Mouse (Mus musculus) T-helper 1 cell (primary cell): ENCODE measurements around the gene Aida.
"Not testable (repeated sequence)": the region's sequence is repeated elsewhere in the genome, so short reads cannot be mapped to it uniquely, and the experiment has no call there.

Experiments
- in situ Hi-C: fragments of 300-600 bp; cut with MboI, MseI; formaldehyde crosslinking; loops from one replicate; pipeline ENCODE4 v1.15.1; 2025; ENCODE audit warnings: high pct_unique_total_duplicates

Aida gene

GRCm38 (mm10) chr1:183296465-183296864 lies at the start of gene Aida:
Gene Aida, plus strand, starts transcription at chr1:183296590.
- in situ Hi-C loops, result loop anchor here (5.0 kb wide), 1 partner anchor 1364 kb away; no protein-coding TSS in a partner anchor

GRCm38 (mm10) chr1:183248144-183248543 lies 48.2 kb upstream of the Aida start:
- in situ Hi-C loops, result loop anchor here (25.0 kb wide), 1 partner anchor 686 kb away; the partner anchor contains the start of gene Capn8

- in situ Hi-C loops, result no loop called here
These were observed 45.8 kb upstream of the Aida start for GRCm38 (mm10) chr1:183250612-183251011.

- in situ Hi-C loops, result no loop called here
These were observed 44.6 kb upstream of the Aida start for GRCm38 (mm10) chr1:183251818-183252217.

- in situ Hi-C loops, result no loop called here
These were observed 43.8 kb upstream of the Aida start for GRCm38 (mm10) chr1:183252574-183252973.

GRCm38 (mm10) chr1:183264145-183265008 lies 32.0 kb upstream of the Aida start:
- in situ Hi-C loops, result loop anchor here (10.0 kb wide), 1 partner anchor 520 kb away; no protein-coding TSS in a partner anchor

GRCm38 (mm10) chr1:183265921-183266467 lies 30.4 kb upstream of the Aida start:
- in situ Hi-C loops, result loop anchor here (10.0 kb wide), 1 partner anchor 519 kb away; no protein-coding TSS in a partner anchor

- in situ Hi-C loops, result loop anchor here (10.0 kb wide), 1 partner anchor 517 kb away; no protein-coding TSS in a partner anchor
These were observed 28.7 kb upstream of the Aida start for GRCm38 (mm10) chr1:183267666-183268065.

- in situ Hi-C loops, result no loop called here
These were observed 23.2 kb upstream of the Aida start for GRCm38 (mm10) chr1:183272867-183273818.

- in situ Hi-C loops, result no loop called here
These were observed 22.0 kb upstream of the Aida start for GRCm38 (mm10) chr1:183274385-183274784.

- in situ Hi-C loops, result no loop called here
These were observed 20.6 kb upstream of the Aida start for GRCm38 (mm10) chr1:183275763-183276162.

GRCm38 (mm10) chr1:183288351-183288750 lies 8.0 kb upstream of the Aida start:
- in situ Hi-C loops, result no loop called here

GRCm38 (mm10) chr1:183289576-183289975 lies 6.8 kb upstream of the Aida start:
- in situ Hi-C loops, result no loop called here

- in situ Hi-C loops, result loop anchor here (5.0 kb wide), 1 partner anchor 1365 kb away; no protein-coding TSS in a partner anchor
These were observed 540 bp downstream of the Aida start, which contains the start of gene Brox for GRCm38 (mm10) chr1:183296877-183297383. Gene Brox, minus strand, starts transcription at chr1:183297269.

GRCm38 (mm10) chr1:183297473-183297885 lies 1.1 kb downstream of the Aida start:
- in situ Hi-C loops, result loop anchor here (5.0 kb wide), 1 partner anchor 1365 kb away; no protein-coding TSS in a partner anchor

- in situ Hi-C loops, result loop anchor here (5.0 kb wide), 1 partner anchor 1366 kb away; no protein-coding TSS in a partner anchor
These were observed 1.6 kb downstream of the Aida start for GRCm38 (mm10) chr1:183297886-183298489.

- in situ Hi-C loops, result loop anchor here (5.0 kb wide), 1 partner anchor 1367 kb away; no protein-coding TSS in a partner anchor
These were observed 2.8 kb downstream of the Aida start for GRCm38 (mm10) chr1:183299161-183299560.

- in situ Hi-C loops, result no loop called here
These were observed 11.2 kb downstream of the Aida start for GRCm38 (mm10) chr1:183307555-183307954.

- in situ Hi-C loops, result no loop called here
These were observed 12.1 kb downstream of the Aida start for GRCm38 (mm10) chr1:183308476-183308875.

- in situ Hi-C loops, result not testable (repeated sequence)
These were observed 13.2 kb downstream of the Aida start for GRCm38 (mm10) chr1:183309601-183310000.
